In the genomic region with DNA sequence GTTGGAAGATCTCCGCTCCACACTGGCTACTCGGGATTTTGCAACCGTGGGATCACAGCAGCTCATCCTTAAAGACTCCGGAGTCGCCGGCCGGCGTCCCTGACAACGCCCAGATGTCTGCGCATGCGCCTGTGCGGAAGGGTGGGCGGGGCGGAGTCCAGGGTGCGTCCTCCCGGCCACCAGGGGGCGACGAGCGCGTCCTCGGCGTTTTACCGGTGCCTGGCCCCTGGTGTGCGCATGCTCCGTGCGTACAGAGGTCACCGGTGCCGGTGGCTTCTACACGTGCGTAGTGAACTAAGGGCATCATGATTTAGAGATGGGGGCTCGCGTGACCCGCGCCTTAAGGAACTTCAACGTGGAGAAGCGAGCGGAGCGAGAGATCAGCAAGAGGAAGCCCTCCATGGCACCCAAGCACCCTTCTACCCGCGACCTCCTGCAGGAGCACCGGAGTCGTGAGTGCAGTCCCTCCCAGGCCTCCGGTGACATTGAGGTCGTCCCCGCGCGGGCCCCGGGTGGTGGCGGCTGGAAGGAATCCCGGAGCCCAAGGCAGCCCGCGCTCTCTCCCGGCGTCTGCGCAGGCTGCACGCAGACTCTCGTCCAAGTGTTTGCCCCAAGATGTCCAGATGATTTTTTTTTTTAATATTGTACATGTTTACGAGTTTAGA, we compare ENCODE assay signal across 8 mouse cellular contexts. TPM values are rescaled to one million over a fixed set of nuclear protein-coding genes. Genes with fewer than 3 reads are reported as not detected.
DNase-seq lines count a peak whose midpoint lies in the region; ATAC-seq and TF ChIP-seq lines count a peak whose summit lies in the region.

A gene (plus strand): TSS at position 233 of the 665 bp plus-strand sequence.

- peak within 1 kb of the TSS; percentile 81 for H3K9ac ChIP-seq in MEL (ENCODE audit: control insufficient read depth, low read depth, low read length, poor library complexity, severe bottlenecking)
- H3K9ac ChIP-seq in forebrain, postnatal 0 days = peak within 1 kb of the TSS; percentile 79
- peak within 1 kb of the TSS; percentile 84 for H3K9ac ChIP-seq in lung, embryonic 15.5 days

- H3K4me2 ChIP-seq in forebrain, postnatal 0 days (ENCODE audit: low read depth) = peak within 1 kb of the TSS; percentile 54
- peak within 1 kb of the TSS; percentile 87 for H3K4me2 ChIP-seq in lung, embryonic 15.5 days

- peak within 1 kb of the TSS; percentile 71 to 81 for H3K4me3 ChIP-seq in MEL (ENCODE audit: control insufficient read depth in 1 of 2, insufficient read depth in 1 of 2, low read depth in 2 of 2, low read length in 2 of 2)
- peak within 1 kb of the TSS; percentile 97 for H3K4me3 ChIP-seq in cerebellum, adult 2 months (replicated peaks; ENCODE audit: insufficient read depth, low read depth, low read length)
- peak within 1 kb of the TSS; percentile 84 for H3K4me3 ChIP-seq in forebrain, postnatal 0 days (ENCODE audit: low read depth, low read length)
- H3K4me3 ChIP-seq in lung, embryonic 15.5 days = peak within 1 kb of the TSS; percentile 92

- peak; percentile 94 for DNase-seq in MEL (ENCODE audit: low read depth, low spot score)
- peak; percentile 94 to 99 for DNase-seq in cerebellum, adult 2 months
- peak; percentile 98 for DNase-seq in forebrain, postnatal 0 days
- DNase-seq in heart, postnatal 4 days = peak; percentile 99
- peak; percentile 91 to 98 for DNase-seq in layer of hippocampus, adult 8-10 months (ENCODE audit: low spot score in 2 of 2)
- DNase-seq in ovary, adult 18-20 months (ENCODE audit: low spot score) = peak; percentile 89
- peak; percentile 94 for DNase-seq in thymus, postnatal 0 days (ENCODE audit: low spot score)

- TF ChIP-seq CTCF in MEL (IDR thresholded peaks at IDR 0.05 in 2 of 3, conservative IDR thresholded peaks at IDR 0.05 in 1 of 3; ENCODE audit: control insufficient read depth in 1 of 3, insufficient read depth in 1 of 3, low read depth in 2 of 3, low read length in 3 of 3, poor library complexity in 1 of 3, severe bottlenecking in 1 of 3) = peak; percentile 55 to 97 (median 89)
- peak; percentile 92 for TF ChIP-seq CTCF in cerebellum, adult 2 months (IDR thresholded peaks at IDR 0.05; ENCODE audit: borderline replicate concordance, insufficient read depth, low read depth, low read length)
- peak; percentile 99 for TF ChIP-seq CTCF in forebrain, postnatal 0 days (IDR thresholded peaks at IDR 0.05; ENCODE audit: low read depth)

- under 1% methylated on average over 58 of the region's 58 CpGs for WGBS in cerebellum, adult 2 months
- under 1% methylated on average over 58 of the region's 58 CpGs for WGBS in forebrain, postnatal 0 days
- WGBS in lung, embryonic 15.5 days = under 1% methylated on average over 58 of the region's 58 CpGs

- H3K9me3 ChIP-seq in MEL (replicated peaks; ENCODE audit: insufficient read depth, low read length) = no peaks in the 10 kb centered on the region
- H3K9me3 ChIP-seq in forebrain, postnatal 0 days (ENCODE audit: low read length) = no peaks in the 10 kb centered on the region
- no peaks in the 10 kb centered on the region for H3K9me3 ChIP-seq in lung, embryonic 15.5 days

- peaks cover 0 to 2% of the 10 kb centered on the region in 2 experiments; a peak in 2 of 4 replicates for H3K36me3 ChIP-seq in MEL (ENCODE audit: control insufficient read depth in 1 of 2, insufficient read depth in 2 of 2, low read length in 2 of 2)
- H3K36me3 ChIP-seq in forebrain, postnatal 0 days (ENCODE audit: insufficient read depth) = peaks cover 18% of the 10 kb centered on the region
- peaks cover 15% of the 10 kb centered on the region for H3K36me3 ChIP-seq in lung, embryonic 15.5 days

- peak; percentile 80 to 93 for TF ChIP-seq POLR2A in MEL (IDR thresholded peaks at IDR 0.05; ENCODE audit: control insufficient read depth in 1 of 2, insufficient read depth in 1 of 2, low read depth in 1 of 2, low read length in 2 of 2, poor library complexity in 1 of 2)
- TF ChIP-seq POLR2A in cerebellum, adult 2 months (IDR thresholded peaks at IDR 0.05; ENCODE audit: borderline replicate concordance, insufficient read depth, low read length) = peak; percentile 56; the same call in 1 of the 2 replicates

- H3K27me3 ChIP-seq in MEL (ENCODE audit: control insufficient read depth in 1 of 2, insufficient read depth in 2 of 2, low read length in 2 of 2) = no peaks in the 10 kb centered on the region
- H3K27me3 ChIP-seq in cerebellum, adult 2 months (ENCODE audit: control insufficient read depth, insufficient read depth, low read length) = no peaks in the 10 kb centered on the region
- no peaks in the 10 kb centered on the region for H3K27me3 ChIP-seq in forebrain, postnatal 0 days (ENCODE audit: insufficient read depth, low read length)
- H3K27me3 ChIP-seq in lung, embryonic 15.5 days = no peaks in the 10 kb centered on the region

- no peak for TF ChIP-seq RAD21 in MEL (IDR thresholded peaks at IDR 0.05; ENCODE audit: low read depth, low read length)

- H3K79me2 ChIP-seq in MEL (ENCODE audit: control insufficient read depth, insufficient read depth, low read length, poor library complexity) = peaks cover 18% of the 10 kb centered on the region

- no peak for TF ChIP-seq EP300 in MEL (IDR thresholded peaks at IDR 0.05; ENCODE audit: low read depth in 1 of 2, low read length in 2 of 2)

- H3K4me1 ChIP-seq in MEL (ENCODE audit: control insufficient read depth in 1 of 2, insufficient read depth in 2 of 2, low read length in 2 of 2) = peaks cover 2 to 5% of the 10 kb centered on the region in 2 experiments
- H3K4me1 ChIP-seq in cerebellum, adult 2 months (ENCODE audit: control insufficient read depth, insufficient read depth, low read length) = no peaks in the 10 kb centered on the region
- 0 out of 2 replicates have a peak, but pooled peaks cover 6% of the 10 kb centered on the region for H3K4me1 ChIP-seq in forebrain, postnatal 0 days (ENCODE audit: insufficient read depth)
- peaks cover 12% of the 10 kb centered on the region for H3K4me1 ChIP-seq in lung, embryonic 15.5 days

- H3K27ac ChIP-seq in MEL (ENCODE audit: control insufficient read depth, low read depth, low read length) = peak within 1 kb of the TSS; percentile 40
- H3K27ac ChIP-seq in cerebellum, adult 2 months (ENCODE audit: insufficient read depth, low read length) = peak within 1 kb of the TSS; percentile 76
- peak within 1 kb of the TSS; percentile 57; the same call in 1 of the 2 replicates for H3K27ac ChIP-seq in forebrain, postnatal 0 days (ENCODE audit: low read depth, low read length)
- no peak within 1 kb of the TSS for H3K27ac ChIP-seq in lung, embryonic 15.5 days

- peak; percentile 99 for ATAC-seq in forebrain, postnatal 0 days
- ATAC-seq in lung, embryonic 15.5 days (ENCODE audit: borderline replicate concordance, extremely low read depth, low FRiP score, low TSS enrichment) = peak; percentile 98

TF ChIP-seq in MEL, 35 proteins besides CTCF, POLR2A, EP300 and RAD21 (continues in another document):
- TF ChIP-seq TBP (IDR thresholded peaks at IDR 0.05; ENCODE audit: low read depth, low read length) (peak; percentile 72), CHD2 (IDR thresholded peaks at IDR 0.05; ENCODE audit: low read length) (no peak), SIN3A (IDR thresholded peaks at IDR 0.05; ENCODE audit: low read length) (peak; percentile 76), ZC3H11A (IDR thresholded peaks at IDR 0.05; ENCODE audit: low read depth, low read length) (no peak), ZKSCAN1 (IDR thresholded peaks at IDR 0.05; ENCODE audit: low read depth, low read length) (no peak), USF1 (IDR thresholded peaks at IDR 0.05; ENCODE audit: low read depth, low read length) (0 out of 2 replicates have a peak, but pooled peaks have one; percentile 33), MEF2A (IDR thresholded peaks at IDR 0.05; ENCODE audit: extremely low read depth, insufficient replicate concordance, low read depth, low read length, poor library complexity, severe bottlenecking) (no peak), UBTF (IDR thresholded peaks at IDR 0.05; ENCODE audit: borderline replicate concordance, insufficient read depth, low read depth, low read length) (peak; percentile 76; the same call in 1 of the 2 replicates), TCF12 (IDR thresholded peaks at IDR 0.05; ENCODE audit: low read depth, low read length) (0 out of 2 replicates have a peak, but pooled peaks have one; percentile 13), MAFK (IDR thresholded peaks at IDR 0.05; ENCODE audit: borderline replicate concordance, low read depth, low read length) (no peak), POLR2AphosphoS2 (IDR thresholded peaks at IDR 0.05; ENCODE audit: low read length) (0 out of 2 replicates have a peak, but pooled peaks have one; percentile 36), MYC (IDR thresholded peaks at IDR 0.05; ENCODE audit: low read depth, low read length) (peak; percentile 97), E2F4 (IDR thresholded peaks at IDR 0.05; ENCODE audit: borderline replicate concordance, low read depth, low read length) (no peak), HCFC1 (IDR thresholded peaks at IDR 0.05; ENCODE audit: low read depth, low read length) (peak; percentile 86), ELF1 (IDR thresholded peaks at IDR 0.05; ENCODE audit: low read depth, low read length) (peak; percentile 29; the same call in 1 of the 2 replicates), MAX (IDR thresholded peaks at IDR 0.05; ENCODE audit: low read length) (peak; percentile 92), USF2 (IDR thresholded peaks at IDR 0.05; ENCODE audit: borderline replicate concordance in 1 of 2, insufficient read depth in 1 of 2, low read depth in 1 of 2, low read length in 2 of 2) (no peak), MAZ (IDR thresholded peaks at IDR 0.05; ENCODE audit: low read depth, low read length) (no peak), CHD1 (IDR thresholded peaks at IDR 0.05; ENCODE audit: low read depth, low read length) (no peak), TAL1 (IDR thresholded peaks at IDR 0.05; ENCODE audit: low read length) (no peak), ZNF384 (IDR thresholded peaks at IDR 0.05; ENCODE audit: low read depth, low read length) (no peak), NELFE (IDR thresholded peaks at IDR 0.05; ENCODE audit: low read depth, low read length) (peak; percentile 76)

RNA-seq across cellular contexts. Expression of the gene that starts here (rescaled TPM):
- total RNA-seq in MEL (2012; rRNA removed) = 33.0 and 47.5 TPM in 2 replicates
- 10 to 100 TPM in 1 of 2 experiments, not detected in 1; 69.3 TPM for polyA plus RNA-seq in MEL (2012; ENCODE audit: insufficient read depth in 1 of 2, insufficient read length in 2 of 2, low read depth in 1 of 2, low replicate concordance in 2 of 2, missing spikeins in 1 of 2)
- polyA plus RNA-seq in cerebellum, adult 2 months (2012; rRNA removed) = 17.4 and 19.7 TPM in 2 replicates
- 27.5 and 29.3 TPM in 2 replicates for total RNA-seq in forebrain, postnatal 0 days (2014; rRNA removed)
- 71.1 and 76.2 TPM in 2 replicates for polyA plus RNA-seq in forebrain, postnatal 0 days (2015; fragmentation: Nextera tagmentation; extraction: Ambion mirVana)
- 10 to 100 TPM; 69.2 to 70.1 TPM for total RNA-seq in heart, postnatal 4 days (2021)
- 10 to 100 TPM; 31.4 to 37.9 (median 34.9) TPM for total RNA-seq in layer of hippocampus, adult 8-10 months (2022)
- polyA plus RNA-seq in lung, embryonic 15.5 days (2015; fragmentation: Nextera tagmentation; extraction: Ambion mirVana) = 38.9 and 40.6 TPM in 2 replicates
- 54.6 and 55.1 TPM in 2 replicates for polyA plus RNA-seq in thymus, postnatal 0 days (2015; fragmentation: Nextera tagmentation; extraction: Ambion mirVana)
